8 mouse cellular contexts compared by ENCODE assay signal in genomic region chr12:110850010-110850928, GRCm38 (mm10). TPM values are rescaled to one million over a fixed set of nuclear protein-coding genes. Genes with fewer than 3 reads are reported as not detected.
DNase-seq lines count a peak whose midpoint lies in the region; ATAC-seq and TF ChIP-seq lines count a peak whose summit lies in the region.

Zfp839 (plus strand) TSS chr12:110850253.

- peaks cover 4% of the 10 kb centered on the region; the same call in 1 of the 2 replicates for H3K36me3 ChIP-seq in hindbrain, embryonic 14.5 days (replicated peaks; ENCODE audit: control insufficient read depth, insufficient read depth)

- no peak for DNase-seq in Patski (ENCODE audit: low read depth, low spot score)
- peak; percentile 93 to 94 for DNase-seq in cerebellum, postnatal 25 days
- peak; percentile 80 to 81 for DNase-seq in frontal cortex, postnatal 25 days (ENCODE audit: low spot score in 2 of 2)
- peak; percentile 79 for DNase-seq in hindbrain, embryonic 14.5 days (ENCODE audit: low spot score)
- peak; percentile 79 for DNase-seq in left cerebral cortex, adult 11 months (ENCODE audit: low spot score)
- peak; percentile 90 for DNase-seq in lung, postnatal 36 days
- peak; percentile 86 for DNase-seq in retina, postnatal 1 day
- DNase-seq in thymus, postnatal 4 days, result peak; percentile 86

- TF ChIP-seq CTCF in Patski (IDR thresholded peaks at IDR 0.05), result no peak

- CTCF ChIA-PET in Patski (lab: Charles Lee), result no interaction called here

- peaks cover 19% of the 10 kb centered on the region for H3K4me1 ChIP-seq in hindbrain, embryonic 14.5 days (replicated peaks; ENCODE audit: control insufficient read depth, insufficient read depth, low read length)

- H3K4me2 ChIP-seq in hindbrain, embryonic 14.5 days (replicated peaks), result peak within 1 kb of the TSS; percentile 63

- ATAC-seq in Patski, result peak; percentile 50
- ATAC-seq in hindbrain, embryonic 14.5 days (ENCODE audit: low FRiP score), result peak; percentile 90

- H3K27me3 ChIP-seq in Patski, result no peaks in the 10 kb centered on the region
- peaks cover 17% of the 10 kb centered on the region for H3K27me3 ChIP-seq in hindbrain, embryonic 14.5 days (ENCODE audit: control insufficient read depth, insufficient read depth, low read length)

- no peaks in the 10 kb centered on the region for H3K9me3 ChIP-seq in hindbrain, embryonic 14.5 days (ENCODE audit: control insufficient read depth, low read length)

- POLR2A ChIA-PET in Patski (lab: Charles Lee), result interaction anchor here (0.6 kb wide), 1 partner anchor 107 kb away, joined by 3 read pairs; no protein-coding TSS in a partner anchor

- peak within 1 kb of the TSS; percentile 90 for H3K4me3 ChIP-seq in hindbrain, embryonic 14.5 days (replicated peaks; ENCODE audit: low read length)

- H3K9ac ChIP-seq in hindbrain, embryonic 14.5 days, result peak within 1 kb of the TSS; percentile 85

- peak within 1 kb of the TSS; percentile 51; the same call in 1 of the 2 replicates for H3K27ac ChIP-seq in hindbrain, embryonic 14.5 days

- in situ Hi-C loops in Patski (cut with MboI; ENCODE audit: low pct_unique_long_range_greater_than_20kb), result no loop called here

- whole genome bisulfite sequencing in hindbrain, embryonic 14.5 days, result under 1% methylated on average over 87 of the region's 89 CpGs

RNA-seq across cellular contexts. Expression of gene Zfp839, which starts in this region (rescaled TPM):
- polyA plus RNA-seq in Patski (2021), result 7.6 TPM
- polyA plus RNA-seq in hindbrain, embryonic 14.5 days (2014; fragmentation: Nextera tagmentation; extraction: Ambion mirVana), result 2.8 and 3.8 TPM in 2 replicates
